Mouse (Mus musculus) brain, adult 2 months (tissue): Measurements from ENCODE around the gene Anp32e.
"Not testable (repeated sequence)": the region's sequence is repeated elsewhere in the genome, so short reads cannot be mapped to it uniquely, and the experiment has no call there.

Experiments
- DNase-seq: peaks from one replicate; pipeline ENCODE4 v3.0.0; 2011; ENCODE audit warnings: low read depth, low spot score

The Anp32e gene

GRCm38 (mm10) chr3:95972251-95972872 is 43.3 kb downstream of the Anp32e start:
- DNase-seq: no peak

DNA sequence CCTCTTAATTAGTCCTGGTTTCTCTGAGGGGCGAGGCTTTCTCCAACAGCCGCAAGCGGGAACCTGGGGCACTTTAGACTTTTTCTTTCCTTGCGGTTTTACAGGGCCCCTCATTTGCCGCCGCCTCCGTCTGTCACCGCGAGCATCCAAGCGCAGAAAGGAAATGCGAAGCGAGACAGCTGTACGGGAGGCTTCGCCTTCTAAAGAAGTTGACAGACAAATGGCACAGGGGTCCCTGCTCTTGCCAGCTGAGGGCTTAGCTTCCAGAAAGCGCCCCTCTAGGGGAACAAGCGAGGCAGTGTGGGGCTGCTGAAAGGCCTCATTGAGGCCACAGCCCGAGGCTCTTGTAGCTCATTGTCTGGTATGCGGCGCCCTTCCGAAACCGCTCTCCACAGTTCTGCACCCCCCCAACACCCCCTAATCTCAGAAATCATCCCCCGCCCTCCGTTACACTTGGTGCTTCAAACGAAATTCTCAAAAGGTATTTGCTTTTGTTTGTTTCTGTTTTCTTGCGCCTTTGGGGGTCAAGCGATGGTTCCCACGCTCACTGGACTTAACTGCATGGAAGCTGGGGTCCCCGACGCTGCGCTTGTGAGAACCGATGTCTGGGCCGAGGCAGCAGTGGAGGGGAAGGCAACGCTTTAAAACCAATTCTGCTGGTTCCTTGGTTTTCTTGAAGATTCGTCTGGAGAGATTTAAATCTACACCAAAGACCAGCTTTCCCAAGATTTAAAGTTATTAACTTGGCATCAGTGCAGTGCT is 44.0 kb downstream of the Anp32e start:
- peak; percentile 60 for DNase-seq

DNA sequence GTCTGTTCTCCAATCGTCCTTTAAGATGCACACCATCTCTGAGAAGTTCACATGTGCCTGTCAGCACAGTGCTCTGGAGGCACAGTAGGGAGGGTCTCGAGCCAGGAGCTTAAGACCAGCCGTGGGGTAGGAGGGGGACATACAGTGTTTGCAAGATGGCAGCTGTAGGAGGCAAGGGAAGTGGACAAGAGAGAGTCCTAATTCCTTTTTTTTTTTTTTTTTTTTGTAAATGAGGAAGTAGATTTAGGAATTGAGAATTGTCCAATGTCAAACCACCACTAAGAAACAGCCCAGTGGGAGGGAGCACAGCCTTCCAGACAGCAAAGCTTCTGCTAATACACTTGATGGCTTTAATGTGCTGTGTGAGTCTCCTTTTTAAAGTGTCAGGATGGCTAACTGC is 48.0 kb downstream of the Anp32e start:
- DNase-seq: no peak

GRCm38 (mm10) chr3:95977587-95977986 is 48.5 kb downstream of the Anp32e start:
- not testable (repeated sequence) for DNase-seq

- peak; percentile 52 for DNase-seq
These were observed 49.2 kb downstream of the Anp32e start for GRCm38 (mm10) chr3:95978265-95978664.

GRCm38 (mm10) chr3:95980276-95980970 is 51.4 kb downstream of the Anp32e start:
- DNase-seq: no peak

- no peak for DNase-seq
These were observed 53.1 kb downstream of the Anp32e start for GRCm38 (mm10) chr3:95982129-95982528.

- peak; percentile 96 for DNase-seq
These were observed 56.4 kb downstream of the Anp32e start for GRCm38 (mm10) chr3:95985209-95986000.

- peak; percentile 91 for DNase-seq
These were observed 57.1 kb downstream of the Anp32e start for GRCm38 (mm10) chr3:95986001-95986622.

- DNase-seq: no peak
These were observed 57.9 kb downstream of the Anp32e start for GRCm38 (mm10) chr3:95986984-95987383.

- peak; percentile 59 for DNase-seq
These were observed 58.5 kb downstream of the Anp32e start for GRCm38 (mm10) chr3:95987386-95988110.

GRCm38 (mm10) chr3:95988138-95988537 is 59.1 kb downstream of the Anp32e start:
- DNase-seq: no peak

- peak; percentile 72 for DNase-seq
These were observed 59.9 kb downstream of the Anp32e start for GRCm38 (mm10) chr3:95988969-95989368.

DNA sequence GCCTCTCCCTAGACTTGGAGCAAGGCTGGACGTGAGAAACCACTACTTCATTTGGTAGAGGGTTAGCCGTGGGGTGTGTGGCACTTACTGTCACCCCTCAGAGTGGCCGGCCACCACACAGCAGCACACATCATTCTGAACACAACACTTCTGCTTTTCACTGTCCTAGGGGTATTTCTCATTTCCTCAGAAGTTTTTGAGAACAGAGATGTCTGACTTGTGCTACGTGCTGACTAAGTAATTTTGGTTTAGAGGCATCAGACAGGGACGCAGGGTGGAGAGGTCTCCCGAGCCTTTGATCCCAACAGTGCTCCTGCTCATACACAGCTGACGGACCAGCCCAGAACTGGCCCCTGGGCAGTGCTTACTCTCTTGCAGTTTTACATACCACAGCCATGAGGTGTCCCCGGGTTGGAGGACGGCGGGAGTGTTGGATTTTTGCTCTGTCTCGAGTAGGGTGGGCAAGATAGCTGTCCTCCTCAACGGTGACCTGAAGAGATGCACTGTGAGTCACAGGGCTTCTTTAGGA is 61.4 kb downstream of the Anp32e start:
- no peak for DNase-seq

GRCm38 (mm10) chr3:95992990-95993603 is 64.1 kb downstream of the Anp32e start:
- DNase-seq: peak; percentile 47

DNA sequence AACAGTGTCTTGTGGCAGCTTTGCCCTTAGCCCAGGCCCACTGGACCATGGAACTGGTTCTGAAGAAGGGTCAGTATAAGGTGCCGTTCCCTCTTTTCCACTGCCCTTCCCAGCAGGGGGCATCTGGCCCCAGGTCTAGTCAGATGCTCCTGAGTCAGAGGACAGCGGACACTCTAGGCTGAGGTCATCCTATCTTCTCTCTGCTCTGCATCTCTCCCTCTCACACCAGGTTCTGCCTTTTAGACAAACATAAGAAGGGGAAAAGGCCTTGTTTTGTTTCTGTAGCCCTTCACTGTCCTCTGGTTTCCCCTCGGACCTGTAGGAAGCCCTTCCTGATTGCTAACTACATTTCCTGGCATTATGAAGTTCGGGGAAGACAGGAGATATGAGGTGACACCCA is 64.8 kb downstream of the Anp32e start:
- peak; percentile 87 for DNase-seq

GRCm38 (mm10) chr3:95994381-95994846 is 65.4 kb downstream of the Anp32e start:
- DNase-seq: peak; percentile 62

GRCm38 (mm10) chr3:95994975-95995801 is 66.1 kb downstream of the Anp32e start:
- DNase-seq: peak; percentile 46
